Mouse (Mus musculus) heart, embryonic 12.5 days (tissue): ENCODE data around the gene Ctsh. TPM values are rescaled to one million over a fixed set of nuclear protein-coding genes. Genes with fewer than 3 reads are reported as not detected.

Source experiments
- ATAC-seq: fragments of 200-750 bp; cut with Nextera tagmentation; 2 replicates; pipeline ENCODE4 v1.8.0; 2017; ENCODE audit warnings: moderate TSS enrichment, moderate library complexity; ENCODE audit not compliant: insufficient number of reproducible peaks, low FRiP score
- H3K27ac ChIP-seq: fragments of 300-500 bp; sonication (generic); 2 replicates; pipeline ENCODE4 v1.5.1; 2016; ENCODE audit warnings: mild to moderate bottlenecking, moderate library complexity; ENCODE audit not compliant: poor library complexity, severe bottlenecking
- H3K27me3 ChIP-seq: fragments of 300-500 bp; sonication (generic); replicated peaks from 2 replicates; pipeline ENCODE4 v1.6.1; 2016; ENCODE audit warnings: mild to moderate bottlenecking, moderate library complexity
- H3K36me3 ChIP-seq: fragments of 300-500 bp; sonication (generic); 2 replicates; pipeline ENCODE4 v1.6.1; 2016; ENCODE audit warnings: mild to moderate bottlenecking, moderate library complexity
- H3K4me1 ChIP-seq: fragments of 300-500 bp; sonication (generic); replicated peaks from 2 replicates; pipeline ENCODE4 v1.6.1; 2016; ENCODE audit warnings: mild to moderate bottlenecking
- H3K4me2 ChIP-seq: fragments of 300-500 bp; sonication (generic); 2 replicates; pipeline ENCODE4 v1.6.1; 2016; ENCODE audit warnings: mild to moderate bottlenecking, moderate library complexity
- H3K4me3 ChIP-seq: fragments of 300-500 bp; sonication (generic); 2 replicates; pipeline ENCODE4 v1.5.1; 2016; ENCODE audit warnings: mild to moderate bottlenecking
- H3K9ac ChIP-seq: fragments of 300-500 bp; sonication (generic); 2 replicates; pipeline ENCODE4 v1.6.1; 2016; ENCODE audit warnings: mild to moderate bottlenecking, moderate library complexity
- H3K9me3 ChIP-seq: fragments of 300-500 bp; sonication (generic); replicated peaks from 2 replicates; pipeline ENCODE4 v1.6.1; 2016; ENCODE audit warnings: mild to moderate bottlenecking, moderate library complexity
- WGBS: fragments of 180-500 bp; shearing (Covaris S2); methylation state at CpG from one replicate; pipeline ENCODE4 v1.1.7; 2016; 5-methylcytosine and 5-hydroxymethylcytosine counted together
- polyA plus RNA-seq: library from polyadenylated mRNA; unstranded; fragments of >200 nt; fragmentation: Nextera tagmentation; extraction: Ambion mirVana; gene quantifications from 2 replicates; pipeline ENCODE4 v1.2.1, GENCODE M21; 2016

Gene Ctsh
- 37.4 and 39.3 TPM in 2 replicates for polyA plus RNA-seq

DNA sequence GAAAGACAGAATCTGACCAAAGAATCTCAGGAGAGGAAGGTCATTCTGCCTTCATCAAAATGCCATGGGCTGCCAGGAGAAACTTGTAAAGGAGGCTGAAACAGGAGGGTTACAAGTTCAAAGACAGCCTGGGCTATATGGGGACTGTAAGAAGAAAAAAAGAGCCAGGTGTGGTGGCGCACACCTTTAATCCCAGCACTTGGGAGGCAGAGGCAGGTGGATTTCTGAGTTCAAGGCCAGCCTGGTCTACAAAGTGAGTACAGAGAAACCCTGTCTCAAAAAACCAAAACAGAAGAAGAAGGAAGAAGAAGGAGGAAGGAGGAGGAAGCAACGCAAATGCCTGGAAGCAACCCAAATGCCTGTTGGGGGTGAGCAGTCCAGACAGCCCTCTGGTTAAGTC lies at the start of gene Ctsh:
Ctsh (plus strand) TSS at position 301 of the 400 bp plus-strand sequence.
- H3K36me3 ChIP-seq = no peaks in the 10 kb centered on the region
- H3K27ac ChIP-seq = peak within 1 kb of the TSS; percentile 61
- H3K9me3 ChIP-seq = no peaks in the 10 kb centered on the region
- H3K4me1 ChIP-seq = 0 out of 2 replicates have a peak, but pooled peaks cover 3% of the 10 kb centered on the region
- peak within 1 kb of the TSS; percentile 77 for H3K9ac ChIP-seq
- peak within 1 kb of the TSS; percentile 76 for H3K4me2 ChIP-seq
- WGBS = 69% methylated on average over 2 of the region's 2 CpGs
- H3K4me3 ChIP-seq = peak within 1 kb of the TSS; percentile 65
- H3K27me3 ChIP-seq = no peaks in the 10 kb centered on the region
- ATAC-seq = no peak

DNA sequence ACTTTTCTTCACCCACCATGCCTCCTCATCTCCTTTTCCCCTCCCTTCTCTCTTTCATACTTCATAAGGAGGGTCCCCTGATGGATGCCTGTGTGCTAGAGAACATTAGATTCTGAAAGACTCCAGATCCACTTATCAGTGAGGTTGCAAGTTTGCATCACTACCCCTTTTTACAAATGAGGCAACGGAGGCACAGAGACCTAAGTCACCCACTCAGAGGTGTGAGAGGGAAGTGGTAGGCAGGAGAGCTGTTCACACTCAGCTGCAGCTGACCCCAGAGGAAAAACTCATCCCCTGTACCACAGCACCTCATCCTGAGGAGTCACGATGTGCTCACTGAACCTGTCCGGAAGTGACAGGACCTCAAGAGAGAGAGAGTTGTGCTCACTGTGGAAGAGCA lies 47.5 kb upstream of the Ctsh start:
- no peak overlapping the region for H3K9ac ChIP-seq
- no peak overlapping the region for H3K4me2 ChIP-seq
- peaks cover 6% of the 10 kb centered on the region for H3K4me1 ChIP-seq
- no peaks in the 10 kb centered on the region for H3K36me3 ChIP-seq
- H3K27me3 ChIP-seq = no peaks in the 10 kb centered on the region; the same call in 1 of the 2 replicates
- no peak overlapping the region for H3K4me3 ChIP-seq
- 82% methylated on average over 3 of the region's 3 CpGs for WGBS
- H3K27ac ChIP-seq = no peak overlapping the region
- ATAC-seq = no peak
- no peaks in the 10 kb centered on the region for H3K9me3 ChIP-seq

DNA sequence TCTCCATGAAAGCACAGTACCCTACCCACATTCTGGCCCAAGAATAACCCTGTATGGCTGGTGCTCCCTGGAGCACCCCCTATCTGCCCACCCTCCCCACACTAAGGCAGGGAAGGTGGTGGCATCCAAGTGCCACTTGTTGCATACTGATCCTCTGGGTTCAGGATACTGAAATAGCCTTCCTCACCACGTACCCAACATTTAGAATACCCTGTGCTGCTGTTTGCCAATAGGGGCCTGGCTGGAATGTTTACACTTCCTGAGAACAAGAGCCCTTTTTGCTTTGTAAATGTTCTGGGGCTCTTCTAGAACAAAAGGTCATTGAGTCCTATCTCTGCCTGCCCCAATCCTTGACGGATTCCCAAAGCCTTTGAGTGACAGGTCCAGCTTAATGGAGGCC lies 46.9 kb upstream of the Ctsh start:
- no peak overlapping the region for H3K4me2 ChIP-seq
- H3K36me3 ChIP-seq = no peaks in the 10 kb centered on the region
- H3K9ac ChIP-seq = no peak overlapping the region
- H3K4me3 ChIP-seq = no peak overlapping the region
- no peak for ATAC-seq
- H3K27ac ChIP-seq = no peak overlapping the region
- WGBS = 13% methylated on average over 2 of the region's 2 CpGs
- no peaks in the 10 kb centered on the region for H3K9me3 ChIP-seq
- H3K4me1 ChIP-seq = peaks cover 6% of the 10 kb centered on the region
- no peaks in the 10 kb centered on the region; the same call in 1 of the 2 replicates for H3K27me3 ChIP-seq

DNA sequence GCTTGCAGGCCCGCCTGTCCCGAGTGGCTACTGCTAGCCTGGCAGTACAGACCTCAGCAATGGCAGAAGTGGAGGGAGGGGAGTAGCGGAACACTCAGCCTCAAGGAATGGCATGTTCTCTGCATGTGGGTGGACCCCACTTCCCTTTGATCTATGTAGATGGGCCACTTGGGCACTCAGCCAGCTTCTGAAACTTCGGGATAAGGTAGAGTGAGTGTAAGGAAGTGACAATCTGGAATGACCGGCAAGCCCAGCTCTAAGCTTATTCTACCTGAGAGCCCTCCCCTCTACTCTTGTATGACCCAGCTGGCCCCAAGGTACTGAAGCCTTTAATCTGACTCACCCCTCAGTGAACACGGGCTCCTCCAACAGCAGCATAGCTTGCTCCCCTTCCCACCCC lies 45.8 kb upstream of the Ctsh start:
- H3K9me3 ChIP-seq = no peaks in the 10 kb centered on the region
- peaks cover 6% of the 10 kb centered on the region for H3K4me1 ChIP-seq
- no peak overlapping the region for H3K4me2 ChIP-seq
- no peaks in the 10 kb centered on the region for H3K36me3 ChIP-seq
- H3K9ac ChIP-seq = no peak overlapping the region
- 51% methylated on average over 6 of the region's 6 CpGs for WGBS
- no peaks in the 10 kb centered on the region; the same call in 1 of the 2 replicates for H3K27me3 ChIP-seq
- no peak overlapping the region for H3K27ac ChIP-seq
- ATAC-seq = no peak
- H3K4me3 ChIP-seq = no peak overlapping the region

DNA sequence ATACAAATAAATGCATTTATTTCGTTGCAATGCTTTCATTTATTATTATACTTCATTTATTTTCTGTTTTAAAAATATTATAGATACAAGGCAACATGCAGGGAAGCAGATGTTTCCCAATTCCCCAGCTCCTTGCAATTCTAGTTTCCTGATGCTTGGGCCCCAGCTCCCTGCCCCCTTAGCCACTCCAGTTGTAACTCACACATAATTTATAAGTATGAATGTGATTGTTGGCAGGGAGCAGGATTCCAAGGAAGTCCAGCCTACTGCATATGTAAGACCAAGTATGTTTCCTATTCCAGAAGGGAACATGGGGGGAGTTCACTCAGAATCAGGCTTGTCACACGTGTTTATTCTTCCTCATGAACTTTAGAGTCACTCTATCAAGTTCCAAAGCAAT lies 42.1 kb upstream of the Ctsh start:
- H3K36me3 ChIP-seq = no peaks in the 10 kb centered on the region
- H3K4me1 ChIP-seq = peaks cover 6% of the 10 kb centered on the region
- H3K4me2 ChIP-seq = no peak overlapping the region
- no peak for ATAC-seq
- no peak overlapping the region for H3K4me3 ChIP-seq
- 60% methylated on average over 2 of the region's 2 CpGs for WGBS
- H3K9me3 ChIP-seq = no peaks in the 10 kb centered on the region
- no peak overlapping the region for H3K27ac ChIP-seq
- no peaks in the 10 kb centered on the region for H3K27me3 ChIP-seq
- no peak overlapping the region for H3K9ac ChIP-seq

DNA sequence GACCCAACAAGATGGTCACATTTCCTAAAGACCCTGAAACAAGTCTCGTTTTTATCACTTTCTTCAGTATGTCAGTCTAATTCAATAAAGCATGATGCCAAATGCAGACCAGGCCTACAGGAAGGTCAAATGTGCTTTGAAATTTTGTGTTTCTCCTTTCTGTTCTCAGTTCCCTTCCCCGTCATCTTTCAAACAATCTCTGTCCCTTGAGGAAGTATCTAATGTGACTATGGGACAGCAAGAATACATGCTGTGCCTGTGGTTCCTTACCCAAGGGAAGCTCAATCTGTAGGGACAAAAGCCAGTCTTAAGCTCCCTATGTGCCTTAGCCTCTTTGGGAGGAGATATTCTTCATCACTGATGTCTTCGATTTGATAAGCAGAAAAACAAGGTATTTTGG lies 39.3 kb upstream of the Ctsh start:
- H3K36me3 ChIP-seq = no peaks in the 10 kb centered on the region
- ATAC-seq = no peak
- no peak overlapping the region for H3K4me2 ChIP-seq

DNA sequence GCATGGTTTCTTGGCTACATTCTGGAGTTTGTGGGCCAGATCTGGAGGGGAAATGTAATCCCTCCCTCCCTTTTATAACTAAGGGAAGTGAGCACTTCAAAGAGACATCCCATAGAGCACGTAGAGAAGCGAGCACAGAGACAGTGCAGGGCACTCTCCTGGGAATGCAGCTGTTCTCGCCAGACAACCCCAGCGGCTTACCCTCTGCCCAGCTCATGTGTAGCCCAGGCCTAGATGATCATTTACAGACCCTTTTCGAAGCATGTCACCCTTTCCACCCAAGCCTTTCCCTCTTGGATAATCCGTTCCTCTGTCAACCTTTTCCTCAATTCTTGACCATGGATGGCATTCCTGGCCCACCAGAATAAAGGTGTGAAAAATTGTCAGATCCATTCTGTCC lies 37.7 kb upstream of the Ctsh start:
- Histone ChIP-seq H3K4me3 (no peak overlapping the region), H3K36me3 (no peaks in the 10 kb centered on the region), H3K9me3 (no peaks in the 10 kb centered on the region), H3K4me2 (no peak overlapping the region), H3K27me3 (no peaks in the 10 kb centered on the region), H3K27ac (no peak overlapping the region), H3K4me1 (no peaks in the 10 kb centered on the region), H3K9ac (no peak overlapping the region)
- WGBS = 66% methylated on average over 6 of the region's 6 CpGs
- no peak for ATAC-seq

More for the DNA sequence above, 39.3 kb upstream of the Ctsh start:
- Histone ChIP-seq H3K4me1 (no peaks in the 10 kb centered on the region), H3K9ac (no peak overlapping the region), H3K27ac (no peak overlapping the region), H3K27me3 (no peaks in the 10 kb centered on the region), H3K9me3 (no peaks in the 10 kb centered on the region), H3K4me3 (no peak overlapping the region)
- WGBS = 74% methylated on average over 3 of the region's 3 CpGs

DNA sequence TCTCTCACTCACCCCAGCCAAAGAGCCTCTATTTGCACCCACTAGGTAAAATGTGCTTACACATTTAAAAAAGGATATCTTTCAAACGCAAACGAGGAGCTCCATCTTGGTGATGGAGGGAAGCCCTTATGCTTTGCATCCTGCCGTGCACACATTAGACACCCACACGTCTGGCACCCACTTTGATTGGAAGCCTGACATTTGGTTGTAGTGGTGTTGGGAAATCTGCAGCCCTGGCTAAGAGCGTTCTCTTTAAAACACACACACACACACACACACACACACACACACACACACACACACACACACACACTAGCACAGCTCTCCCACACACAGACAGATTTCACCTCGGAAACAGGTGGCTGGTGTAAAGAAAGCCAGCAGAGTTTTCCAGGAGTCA lies 33.1 kb upstream of the Ctsh start:
- Histone ChIP-seq H3K4me3 (no peak overlapping the region), H3K27me3 (no peaks in the 10 kb centered on the region), H3K27ac (no peak overlapping the region), H3K9me3 (no peaks in the 10 kb centered on the region), H3K4me1 (no peaks in the 10 kb centered on the region), H3K9ac (no peak overlapping the region), H3K36me3 (no peaks in the 10 kb centered on the region), H3K4me2 (no peak overlapping the region)
- WGBS = 70% methylated on average over 6 of the region's 6 CpGs
- no peak for ATAC-seq

DNA sequence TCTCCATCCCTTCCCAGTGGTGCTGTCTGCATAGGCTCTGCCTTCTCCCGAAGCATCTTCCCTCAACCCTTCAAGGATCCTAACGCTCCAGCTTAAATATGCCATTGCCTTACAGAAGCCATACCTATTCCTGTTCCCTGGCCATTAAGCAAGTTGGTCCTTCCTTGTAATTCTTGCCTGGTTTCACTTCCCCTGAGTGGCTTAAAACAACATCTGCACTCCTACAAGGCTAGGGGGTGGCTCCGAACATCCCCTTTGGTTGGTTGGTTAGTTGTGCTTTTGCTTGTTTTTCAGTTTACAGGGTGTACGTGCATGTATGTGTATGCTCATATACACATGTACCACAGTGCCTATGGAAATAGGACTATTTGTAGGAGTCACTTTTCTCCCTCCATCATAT lies 32.5 kb upstream of the Ctsh start:
- no peaks in the 10 kb centered on the region for H3K36me3 ChIP-seq
- 82% methylated on average over 4 of the region's 4 CpGs for WGBS
- H3K4me1 ChIP-seq = no peaks in the 10 kb centered on the region
- no peak for ATAC-seq
- no peak overlapping the region for H3K4me3 ChIP-seq
- H3K4me2 ChIP-seq = no peak overlapping the region
- H3K27me3 ChIP-seq = no peaks in the 10 kb centered on the region
- no peak overlapping the region for H3K9ac ChIP-seq
- H3K27ac ChIP-seq = no peak overlapping the region
- H3K9me3 ChIP-seq = no peaks in the 10 kb centered on the region

DNA sequence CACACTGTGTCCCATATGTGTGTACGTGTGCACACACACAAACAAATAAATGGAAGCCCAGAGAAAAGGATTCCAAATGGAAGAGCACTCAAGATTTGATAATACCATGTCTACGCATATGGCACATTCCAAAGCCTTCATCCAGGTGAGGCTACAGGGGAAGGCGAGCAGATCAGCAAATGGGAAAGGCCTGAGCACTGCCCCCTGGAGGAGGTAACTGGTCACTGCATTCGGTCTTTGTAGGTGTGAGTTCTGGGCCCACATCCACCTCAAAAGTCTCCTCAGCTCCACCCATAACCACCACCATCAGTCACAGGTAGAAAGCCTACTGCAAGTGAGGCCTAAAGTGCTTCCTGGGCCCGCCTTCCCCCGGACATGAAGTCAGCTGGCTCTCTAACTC lies 26.2 kb upstream of the Ctsh start:
- no peak overlapping the region for H3K27ac ChIP-seq
- H3K36me3 ChIP-seq = no peaks in the 10 kb centered on the region
- H3K9me3 ChIP-seq = no peaks in the 10 kb centered on the region
- no peak overlapping the region for H3K4me3 ChIP-seq
- H3K9ac ChIP-seq = no peak overlapping the region
- no peak for ATAC-seq
- no peaks in the 10 kb centered on the region for H3K4me1 ChIP-seq
- 86% methylated on average over 6 of the region's 6 CpGs for WGBS
- H3K4me2 ChIP-seq = no peak overlapping the region
- H3K27me3 ChIP-seq = no peaks in the 10 kb centered on the region

DNA sequence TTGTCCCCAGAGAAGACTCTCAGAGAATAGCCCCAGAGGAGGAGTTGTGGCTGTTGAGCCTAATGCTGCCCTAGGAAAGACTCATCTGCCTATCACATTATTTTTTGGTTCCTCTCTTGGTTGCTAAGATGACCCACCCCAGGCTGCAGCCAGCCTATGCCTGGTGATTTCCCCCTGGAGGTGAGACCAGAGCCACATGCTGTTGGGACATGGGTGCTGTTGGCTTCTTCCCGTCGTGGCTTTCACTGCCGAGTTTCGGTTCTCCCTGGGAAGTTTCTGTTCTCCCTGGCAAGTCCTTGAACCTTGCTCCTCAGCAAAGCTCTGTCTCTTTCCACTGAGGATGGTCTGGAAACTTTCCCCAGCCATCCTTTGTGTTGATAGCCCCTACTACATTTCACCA lies 20.0 kb upstream of the Ctsh start:
- Histone ChIP-seq H3K9me3 (no peaks in the 10 kb centered on the region), H3K9ac (no peak overlapping the region), H3K27me3 (no peaks in the 10 kb centered on the region), H3K4me2 (no peak overlapping the region), H3K4me1 (no peaks in the 10 kb centered on the region), H3K4me3 (no peak overlapping the region), H3K36me3 (no peaks in the 10 kb centered on the region), H3K27ac (no peak overlapping the region)
- no peak for ATAC-seq
- WGBS = 77% methylated on average over 4 of the region's 4 CpGs

DNA sequence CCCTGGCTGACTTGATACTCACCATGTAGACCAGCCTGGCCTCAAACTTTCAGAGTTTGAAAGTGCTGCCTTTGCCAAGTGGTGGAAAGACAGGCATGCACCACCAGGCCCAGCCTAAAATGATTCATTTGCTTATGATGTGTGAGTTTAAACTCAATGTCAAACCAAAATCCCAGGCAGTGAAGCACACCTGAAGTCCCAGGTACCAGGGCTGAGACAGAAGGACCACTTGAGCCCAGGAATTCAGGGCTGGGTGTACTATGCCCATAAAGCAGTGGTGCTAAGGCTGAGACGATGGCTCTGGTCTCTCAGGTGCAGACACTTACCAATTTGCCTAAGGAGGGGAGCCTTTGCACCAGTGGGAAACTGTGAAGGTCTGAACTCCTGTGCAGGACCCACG lies 18.8 kb upstream of the Ctsh start:
- no peaks in the 10 kb centered on the region for H3K36me3 ChIP-seq
- H3K4me3 ChIP-seq = no peak overlapping the region
- no peak for ATAC-seq
- no peaks in the 10 kb centered on the region for H3K27me3 ChIP-seq
- no peak overlapping the region for H3K9ac ChIP-seq
- H3K9me3 ChIP-seq = no peaks in the 10 kb centered on the region
- H3K4me2 ChIP-seq = no peak overlapping the region
- no peak overlapping the region for H3K27ac ChIP-seq
- 77% methylated on average over 2 of the region's 2 CpGs for WGBS
- no peaks in the 10 kb centered on the region for H3K4me1 ChIP-seq
